8 mouse cellular contexts compared by ENCODE assay signal in genomic region chr3:101012131-101012571, GRCm38 (mm10). TPM values are rescaled to one million over a fixed set of nuclear protein-coding genes. Genes with fewer than 3 reads are reported as not detected.
A peak's percentile ranks its signal among the peaks of the same experiment; 100 is the strongest.
DNase-seq lines count a peak whose midpoint lies in the region; ATAC-seq lines count a peak whose summit lies in the region.

No protein-coding gene starts in this region.

- no peak overlapping the region for H3K4me3 ChIP-seq in midbrain, embryonic 13.5 days (replicated peaks)
- no peak overlapping the region for H3K4me3 ChIP-seq in midbrain, embryonic 11.5 days (ENCODE audit: low read depth, low read length)
- H3K4me3 ChIP-seq in heart, embryonic 14.5 days (ENCODE audit: control insufficient read depth in 1 of 2, insufficient read depth in 1 of 2, low read depth in 1 of 2, low read length in 2 of 2): no peak overlapping the region

- H3K4me2 ChIP-seq in midbrain, embryonic 13.5 days (replicated peaks): no peak overlapping the region
- no peak overlapping the region for H3K4me2 ChIP-seq in midbrain, embryonic 11.5 days
- no peak overlapping the region for H3K4me2 ChIP-seq in heart, embryonic 14.5 days (ENCODE audit: low read length)

- no peaks in the 10 kb centered on the region for H3K36me3 ChIP-seq in midbrain, embryonic 13.5 days
- H3K36me3 ChIP-seq in midbrain, embryonic 11.5 days (ENCODE audit: control insufficient read depth, insufficient read depth, low read length): no peaks in the 10 kb centered on the region
- no peaks in the 10 kb centered on the region for H3K36me3 ChIP-seq in heart, embryonic 14.5 days (ENCODE audit: control insufficient read depth, insufficient read depth, low read length)

- H3K9ac ChIP-seq in midbrain, embryonic 13.5 days (replicated peaks): no peak overlapping the region
- no peak overlapping the region for H3K9ac ChIP-seq in midbrain, embryonic 11.5 days (ENCODE audit: low read length)
- H3K9ac ChIP-seq in heart, embryonic 14.5 days (ENCODE audit: low read length): no peak overlapping the region

- no peak overlapping the region for H3K27ac ChIP-seq in midbrain, embryonic 13.5 days
- no peak overlapping the region for H3K27ac ChIP-seq in midbrain, embryonic 11.5 days (ENCODE audit: low read depth, low read length)
- H3K27ac ChIP-seq in heart, embryonic 14.5 days (replicated peaks in 1 of 2; ENCODE audit: control insufficient read depth in 1 of 2, insufficient read depth in 1 of 2, low read depth in 2 of 2, low read length in 2 of 2): peak overlapping the region in 1 of 2 experiments; percentile 48; a peak in 3 of 4 replicates

- 0 out of 2 replicates have a peak, but pooled peaks have one; percentile 17 for ATAC-seq in midbrain, embryonic 13.5 days
- no peak for ATAC-seq in midbrain, embryonic 11.5 days (ENCODE audit: low FRiP score)
- ATAC-seq in heart, embryonic 14.5 days (ENCODE audit: insufficient number of reproducible peaks, insufficient read depth, low FRiP score, low read depth): peak; percentile 63
- ATAC-seq in monocyte, adult 5-6 weeks (replicated peaks; ENCODE audit: insufficient number of reproducible peaks, low FRiP score, low TSS enrichment, poor library complexity, severe bottlenecking): peak; percentile 15; the same call in 1 of the 2 replicates
- no peak for ATAC-seq in erythroblast, adult 5-6 weeks (replicated peaks; ENCODE audit: low FRiP score, poor library complexity, severe bottlenecking)

- DNase-seq in frontal cortex, postnatal 10 days (ENCODE audit: low spot score in 2 of 2): peak; percentile 32 to 65
- no peak for DNase-seq in frontal cortex, adult 2 months (ENCODE audit: extremely low spot score in 1 of 2, low spot score in 1 of 2)
- no peak for DNase-seq in midbrain, embryonic 11.5 days (ENCODE audit: low spot score, missing footprints)
- no peak for DNase-seq in urinary bladder, postnatal 14 days (ENCODE audit: low spot score)

- peaks cover 6% of the 10 kb centered on the region; the same call in 1 of the 2 replicates for H3K4me1 ChIP-seq in midbrain, embryonic 13.5 days (replicated peaks)
- peaks cover 3% of the 10 kb centered on the region; the same call in 1 of the 2 replicates for H3K4me1 ChIP-seq in midbrain, embryonic 11.5 days (ENCODE audit: control insufficient read depth, insufficient read depth, low read length)
- H3K4me1 ChIP-seq in heart, embryonic 14.5 days (ENCODE audit: control insufficient read depth in 2 of 2, insufficient read depth in 2 of 2, low read length in 2 of 2): peaks cover 13 to 36% of the 10 kb centered on the region in 2 experiments

- H3K9me3 ChIP-seq in midbrain, embryonic 13.5 days: no peaks in the 10 kb centered on the region
- H3K9me3 ChIP-seq in midbrain, embryonic 11.5 days (ENCODE audit: control insufficient read depth, low read length): no peaks in the 10 kb centered on the region
- no peaks in the 10 kb centered on the region for H3K9me3 ChIP-seq in heart, embryonic 14.5 days (ENCODE audit: control insufficient read depth, low read length)

- H3K27me3 ChIP-seq in midbrain, embryonic 13.5 days: no peaks in the 10 kb centered on the region
- no peaks in the 10 kb centered on the region for H3K27me3 ChIP-seq in midbrain, embryonic 11.5 days (ENCODE audit: control insufficient read depth, insufficient read depth, low read length)
- H3K27me3 ChIP-seq in heart, embryonic 14.5 days (ENCODE audit: control insufficient read depth, insufficient read depth, low read length): no peaks in the 10 kb centered on the region

- WGBS in midbrain, embryonic 13.5 days: 73% methylated on average over 10 of the region's 10 CpGs
- 81% methylated on average over 10 of the region's 10 CpGs for WGBS in midbrain, embryonic 11.5 days
- WGBS in heart, embryonic 14.5 days: 32% methylated on average over 10 of the region's 10 CpGs

RNA-seq across cellular contexts. Expression of gene Cd101, which starts 17.2 kb away (rescaled TPM):
- polyA plus RNA-seq in frontal cortex, adult 2 months (2012; rRNA removed): 0.13 and 0.16 TPM in 2 replicates
- polyA plus RNA-seq in midbrain, embryonic 13.5 days (2015; fragmentation: Nextera tagmentation; extraction: Ambion mirVana): 0.06 TPM in 1 of 2 replicates, not detected in the other
- polyA plus RNA-seq in midbrain, embryonic 11.5 days (2014; fragmentation: Nextera tagmentation; extraction: Ambion mirVana): not detected in 2 replicates
- polyA plus RNA-seq in heart, embryonic 14.5 days (2014; fragmentation: Nextera tagmentation; extraction: Ambion mirVana): 0.27 and 0.62 TPM in 2 replicates
- total RNA-seq in monocyte, adult 5-6 weeks (2017): 0.75 to 1.5 TPM (median 1.1 TPM) in 3 replicates
- 0.19 and 0.42 TPM in 2 replicates for total RNA-seq in erythroblast, adult 5-6 weeks (2015; ENCODE audit: low replicate concordance)
- 1.8 and 2.0 TPM in 2 replicates for total RNA-seq in erythroblast, adult 5-6 weeks (2017; ENCODE audit: low replicate concordance)

RNA-seq across cellular contexts. Expression of gene Ttf2, which starts 42.7 kb away (rescaled TPM):
- polyA plus RNA-seq in frontal cortex, adult 2 months (2012; rRNA removed): 1.4 and 1.7 TPM in 2 replicates
- 8.3 TPM in 2 replicates for polyA plus RNA-seq in midbrain, embryonic 13.5 days (2015; fragmentation: Nextera tagmentation; extraction: Ambion mirVana)
- polyA plus RNA-seq in midbrain, embryonic 11.5 days (2014; fragmentation: Nextera tagmentation; extraction: Ambion mirVana): 24.7 and 26.9 TPM in 2 replicates
- polyA plus RNA-seq in heart, embryonic 14.5 days (2014; fragmentation: Nextera tagmentation; extraction: Ambion mirVana): 11.8 and 12.2 TPM in 2 replicates
- 7.4 to 18.3 TPM (median 8.6 TPM) in 3 replicates for total RNA-seq in monocyte, adult 5-6 weeks (2017)
- 5.8 and 9.4 TPM in 2 replicates for total RNA-seq in erythroblast, adult 5-6 weeks (2015; ENCODE audit: low replicate concordance)
- 12.4 and 14.2 TPM in 2 replicates for total RNA-seq in erythroblast, adult 5-6 weeks (2017; ENCODE audit: low replicate concordance)

Comparison
In these comparisons a context has a peak if more than half of its experiments do, and no peak if none do; other contexts are left out.
1. DNase-seq: peak in frontal cortex, postnatal 10 days (2 of 2); none in frontal cortex, adult 2 months (0 of 2), midbrain, embryonic 11.5 days (single experiment) and urinary bladder, postnatal 14 days (single experiment).
2. ATAC-seq: peak in midbrain, embryonic 13.5 days (single experiment), heart, embryonic 14.5 days (single experiment) and monocyte, adult 5-6 weeks (single experiment); none in midbrain, embryonic 11.5 days (single experiment) and erythroblast, adult 5-6 weeks (single experiment).